Mouse (Mus musculus): ENCODE measurements around the gene Abca5.

DNA sequence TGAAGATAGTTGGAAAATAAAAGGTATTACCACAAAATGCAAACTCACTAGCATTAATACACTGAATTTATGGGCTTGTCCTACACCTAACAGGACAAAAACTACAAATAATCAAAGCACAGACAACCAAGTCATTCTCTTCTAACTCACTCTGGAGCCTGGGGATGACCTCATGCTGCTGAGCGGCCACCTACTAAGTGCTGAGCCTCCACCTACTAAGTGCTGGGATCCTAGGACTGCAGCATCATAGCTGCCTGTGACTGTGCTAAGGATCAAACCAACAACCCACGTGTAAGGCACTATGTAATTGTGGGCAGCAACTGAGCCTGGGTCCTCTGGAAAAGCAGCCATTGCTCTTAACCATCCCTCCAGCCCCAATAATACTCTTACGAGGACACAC is 51.2 kb downstream of the Abca5 start:
- TF ChIP-seq CTCF (IDR thresholded peaks at IDR 0.05; ENCODE audit: low read depth, low read length) (no peak), POLR2A (IDR thresholded peaks at IDR 0.05; ENCODE audit: borderline replicate concordance, low read depth, low read length) (no peak)
